Mouse (Mus musculus) left cerebral cortex, adult 11 months (tissue): ENCODE results near the gene Gm28038.

Source experiments
- DNase-seq: peaks from one replicate; pipeline ENCODE4 v3.0.0; 2022; ENCODE audit warnings: low spot score

The Gm28038 gene

GRCm38 (mm10) chr2:30280743-30281142, at the start of gene Gm28038:
Gene Gm28038 (plus strand): TSS chr2:30281043.
- no peak for DNase-seq

DNA sequence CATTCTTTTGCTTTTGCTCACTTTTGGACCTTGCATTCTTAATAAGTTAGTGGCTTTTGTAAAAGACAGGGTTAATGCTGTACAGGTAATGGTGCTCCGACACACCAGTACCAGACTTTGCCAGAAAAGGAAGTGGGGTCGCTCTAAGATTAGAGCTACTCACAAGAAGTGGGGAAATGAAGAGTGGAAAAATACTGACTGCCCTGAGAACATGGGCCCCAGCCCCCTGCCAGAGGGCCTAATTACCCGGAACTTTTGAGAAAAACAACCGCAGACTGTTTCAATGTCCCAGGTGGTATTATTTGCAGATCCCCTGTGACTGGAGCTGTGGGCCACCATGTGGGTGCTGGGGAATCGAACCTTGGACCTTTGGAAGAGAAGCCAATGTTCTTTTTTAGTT, 45.2 kb upstream of the Gm28038 start:
- no peak for DNase-seq

DNA sequence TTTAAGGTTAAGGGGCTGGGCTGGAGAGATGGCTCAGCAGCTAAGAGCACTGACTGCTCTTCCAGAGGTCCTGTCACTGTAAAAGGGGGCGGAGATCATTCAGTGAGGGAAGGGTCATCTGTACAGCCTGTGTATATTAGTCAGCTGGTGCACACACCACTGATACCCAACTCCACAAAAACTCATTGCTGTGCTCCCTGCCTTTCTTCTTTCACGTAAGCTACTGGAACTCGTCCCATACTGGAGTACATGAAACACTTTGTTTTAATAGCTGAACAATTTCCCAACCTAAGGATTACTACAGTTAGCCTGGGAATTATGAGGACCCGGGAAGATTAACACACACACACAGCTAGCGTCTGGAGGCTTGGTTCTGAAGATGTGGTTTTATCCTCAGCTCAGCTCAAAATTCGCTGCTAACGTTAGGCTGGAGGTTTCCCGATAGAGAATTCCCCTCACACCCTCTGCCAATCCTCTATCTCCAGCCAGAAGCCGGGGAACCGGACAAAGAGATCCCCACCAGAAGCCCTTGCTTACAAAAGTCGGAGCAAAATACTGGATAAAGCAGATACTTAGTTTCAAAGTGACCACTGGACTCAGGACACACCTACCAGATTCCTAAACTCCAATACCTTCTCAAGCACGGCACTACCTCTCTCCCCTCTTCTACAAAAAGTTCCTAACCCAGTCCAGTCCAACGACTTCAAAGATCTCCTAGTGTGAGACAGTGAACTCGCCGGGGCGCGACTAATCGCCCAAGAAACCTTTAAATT, 44.2 kb upstream of the Gm28038 start:
- DNase-seq, result no peak

DNA sequence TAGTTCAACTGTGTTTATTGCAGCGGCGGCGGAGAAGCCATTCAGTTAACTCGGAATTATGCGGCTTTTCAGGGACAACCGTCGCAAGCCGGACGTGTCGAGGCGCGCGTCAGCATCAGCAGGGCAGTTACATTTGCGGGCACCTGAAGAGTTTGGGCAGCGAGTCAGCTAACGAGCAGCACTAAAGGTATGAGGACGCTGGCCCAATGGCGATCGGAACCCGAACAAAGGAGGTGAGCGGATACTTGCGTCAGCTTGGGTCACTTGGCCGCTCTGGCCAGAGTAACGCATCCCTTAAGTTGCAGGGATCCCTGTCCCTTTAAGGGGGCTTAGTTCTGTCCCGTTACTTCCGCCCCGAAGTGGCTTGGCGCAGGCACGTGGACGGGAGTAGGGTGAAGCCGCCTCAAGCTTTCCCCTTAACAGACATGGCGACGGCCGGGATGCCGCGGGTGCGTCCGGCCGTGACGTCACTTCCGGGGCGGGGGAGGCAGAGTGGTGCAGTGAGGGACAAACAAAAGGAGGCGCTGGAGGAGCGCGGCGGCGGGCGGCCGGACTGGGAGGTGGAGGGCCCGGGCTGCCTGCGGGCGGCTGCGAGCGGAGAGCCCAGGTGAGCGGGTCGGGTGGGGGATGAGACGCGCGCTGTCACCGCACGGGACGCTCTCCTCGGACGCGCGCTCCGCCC, 43.5 kb upstream of the Gm28038 start, which contains the start of gene Lrrc8a:
Lrrc8a (plus strand) TSS at position 517 of the 682 bp plus-strand sequence.
- DNase-seq, result peak; percentile 97

- peak; percentile 49 for DNase-seq
Measured at GRCm38 (mm10) chr2:30237881-30238280, 43.0 kb upstream of the Gm28038 start.

- no peak for DNase-seq
Measured at GRCm38 (mm10) chr2:30238906-30239465, 41.9 kb upstream of the Gm28038 start.

DNA sequence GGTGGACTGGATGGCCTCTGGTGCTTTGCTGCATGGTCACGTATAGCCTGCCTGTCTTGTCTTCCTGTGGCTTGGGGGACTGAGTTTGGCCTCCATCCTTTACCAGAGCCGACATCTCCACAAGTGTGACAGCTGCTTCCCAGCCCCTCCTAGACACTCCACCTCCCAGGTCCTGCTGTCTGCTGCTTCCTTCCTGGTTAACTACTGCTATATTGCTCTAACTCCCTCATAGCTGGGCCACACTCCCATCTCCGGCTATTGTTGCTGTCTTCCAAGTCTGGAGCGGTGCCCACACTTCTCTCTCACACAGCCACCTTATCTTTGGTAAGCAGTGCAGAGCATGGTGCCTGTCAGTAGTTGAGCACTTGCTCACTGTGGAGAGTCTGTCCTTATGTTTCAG, 41.1 kb upstream of the Gm28038 start:
- DNase-seq, result no peak

DNA sequence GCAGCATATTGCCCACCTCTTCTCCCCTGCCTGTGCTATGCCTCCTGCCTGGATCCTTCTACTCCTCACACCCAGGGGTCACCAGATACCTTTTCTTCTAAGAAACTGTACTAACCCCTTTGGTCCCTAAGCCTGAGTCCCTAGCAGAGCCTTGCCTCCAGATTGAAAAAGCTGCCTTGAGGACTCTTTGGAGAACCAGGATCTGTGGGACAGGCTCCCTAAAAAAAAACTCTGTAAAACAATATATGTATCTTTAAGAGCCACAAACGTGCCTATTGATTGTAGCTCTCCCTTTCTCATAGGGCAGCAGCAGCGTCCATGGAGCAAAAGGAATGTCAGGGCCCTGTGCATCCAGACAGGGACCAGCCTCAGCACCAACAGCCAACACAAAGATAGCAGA, 40.6 kb upstream of the Gm28038 start, which contains the start of gene Gm28035:
Gm28035 (plus strand) TSS at position 301 of the 400 bp plus-strand sequence.
- DNase-seq, result no peak

- no peak for DNase-seq
Measured at GRCm38 (mm10) chr2:30242509-30242908, 38.3 kb upstream of the Gm28038 start.

DNA sequence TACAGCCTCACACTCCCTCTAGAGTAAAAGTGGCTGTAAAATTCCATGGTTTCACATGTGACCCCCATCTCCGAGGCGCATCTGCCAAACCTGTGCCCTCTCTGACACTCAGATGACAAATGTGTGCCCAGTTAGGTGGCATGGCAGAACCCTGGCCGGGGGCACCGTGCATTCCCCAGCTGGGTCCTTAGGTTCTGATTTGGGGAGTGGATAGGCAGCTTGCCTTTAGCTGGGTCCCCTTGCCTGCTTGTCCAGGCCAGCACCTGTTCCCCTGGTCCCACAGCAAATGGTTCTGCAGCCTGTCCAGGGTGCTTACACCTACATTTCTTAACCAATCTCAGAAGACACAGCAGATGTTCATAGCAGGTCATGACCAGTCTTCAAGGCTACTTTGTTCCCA, 37.5 kb upstream of the Gm28038 start:
- no peak for DNase-seq

GRCm38 (mm10) chr2:30244595-30245178, 36.2 kb upstream of the Gm28038 start:
- no peak for DNase-seq

GRCm38 (mm10) chr2:30247036-30247435, 33.8 kb upstream of the Gm28038 start:
- DNase-seq, result no peak

DNA sequence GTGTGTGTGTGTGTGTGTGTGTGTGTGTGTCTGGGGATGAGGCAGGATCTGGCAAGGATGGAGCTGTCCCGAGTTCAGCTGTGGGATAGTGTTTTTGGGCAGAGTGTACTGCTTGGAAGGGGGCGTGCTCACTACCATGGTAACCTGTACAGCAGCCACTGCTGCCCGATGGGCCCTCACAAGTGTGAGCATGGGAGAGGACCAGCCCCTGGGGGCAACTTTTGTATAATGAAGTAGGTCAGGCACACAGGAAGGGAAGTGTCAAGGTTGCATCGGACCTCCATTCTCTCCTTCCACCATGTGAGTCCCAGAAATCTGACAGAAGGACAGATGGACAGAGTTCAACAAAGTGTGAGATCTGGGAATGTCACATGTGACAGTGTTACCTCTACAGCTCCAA, 33.2 kb upstream of the Gm28038 start:
- no peak for DNase-seq

DNA sequence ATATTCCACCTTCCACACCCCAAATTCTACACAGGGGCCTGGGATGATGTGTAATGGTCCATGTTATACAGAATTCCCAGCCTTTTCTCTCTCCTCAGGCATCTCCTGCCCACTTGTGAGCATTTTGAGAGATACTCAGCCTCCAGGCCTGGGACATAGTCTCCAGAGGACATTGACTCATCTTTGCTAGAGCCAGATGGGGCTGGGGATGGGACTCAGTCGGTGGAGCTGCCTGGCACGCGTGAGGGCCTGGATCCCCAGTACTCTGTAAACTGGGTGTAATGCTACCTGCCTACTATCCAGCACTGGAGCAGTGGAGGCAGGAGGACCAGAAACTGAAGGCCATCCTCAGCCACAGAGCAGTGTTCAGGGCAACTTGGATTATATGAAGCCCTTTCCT, 31.7 kb upstream of the Gm28038 start:
- DNase-seq, result no peak

GRCm38 (mm10) chr2:30250166-30251128, 30.4 kb upstream of the Gm28038 start:
- no peak for DNase-seq

GRCm38 (mm10) chr2:30251417-30252104, 29.3 kb upstream of the Gm28038 start:
- DNase-seq, result no peak

DNA sequence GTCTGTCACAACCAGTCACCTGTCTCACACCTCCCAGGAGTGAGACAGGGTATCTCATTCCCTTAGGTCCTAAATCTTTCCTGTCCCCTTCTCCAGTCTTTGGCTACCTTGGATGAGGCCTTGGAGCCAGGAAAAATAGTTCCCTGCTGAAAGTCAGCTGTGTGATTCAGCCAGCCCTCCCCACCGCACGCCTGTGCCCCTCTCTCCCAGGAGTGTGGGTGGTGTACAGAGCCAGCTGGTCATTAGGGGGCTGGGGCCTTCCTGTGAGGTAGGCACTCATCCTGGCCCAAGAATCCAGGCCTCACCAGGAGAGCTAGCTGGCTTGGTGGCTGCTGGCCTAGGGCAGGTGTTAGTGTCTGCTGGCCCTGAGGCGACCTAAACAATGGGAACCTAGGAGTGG, 28.3 kb upstream of the Gm28038 start:
- DNase-seq, result no peak

- no peak for DNase-seq
Measured at GRCm38 (mm10) chr2:30253809-30254208, 27.0 kb upstream of the Gm28038 start.

DNA sequence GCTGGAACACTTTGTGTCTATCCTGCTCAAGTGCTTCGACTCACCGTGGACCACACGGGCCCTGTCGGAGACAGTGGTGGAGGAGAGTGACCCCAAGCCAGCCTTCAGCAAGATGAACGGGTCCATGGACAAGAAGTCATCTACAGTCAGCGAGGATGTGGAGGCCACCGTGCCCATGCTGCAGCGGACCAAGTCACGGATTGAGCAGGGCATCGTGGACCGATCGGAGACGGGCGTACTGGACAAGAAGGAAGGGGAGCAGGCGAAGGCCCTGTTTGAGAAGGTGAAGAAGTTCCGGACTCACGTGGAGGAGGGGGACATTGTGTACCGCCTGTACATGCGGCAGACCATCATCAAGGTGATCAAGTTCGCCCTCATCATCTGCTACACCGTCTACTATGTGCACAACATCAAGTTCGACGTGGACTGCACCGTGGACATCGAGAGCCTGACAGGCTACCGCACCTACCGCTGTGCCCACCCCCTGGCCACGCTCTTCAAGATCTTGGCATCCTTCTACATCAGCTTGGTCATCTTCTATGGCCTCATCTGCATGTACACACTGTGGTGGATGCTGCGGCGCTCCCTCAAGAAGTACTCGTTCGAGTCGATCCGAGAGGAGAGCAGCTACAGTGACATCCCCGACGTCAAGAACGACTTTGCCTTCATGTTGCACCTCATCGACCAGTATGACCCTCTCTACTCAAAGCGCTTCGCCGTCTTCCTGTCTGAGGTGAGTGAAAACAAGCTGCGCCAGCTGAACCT, 25.0 kb upstream of the Gm28038 start:
- no peak for DNase-seq
